Mouse (Mus musculus): Measurements from ENCODE around the gene Traf3ip2.

Gene Traf3ip2

DNA sequence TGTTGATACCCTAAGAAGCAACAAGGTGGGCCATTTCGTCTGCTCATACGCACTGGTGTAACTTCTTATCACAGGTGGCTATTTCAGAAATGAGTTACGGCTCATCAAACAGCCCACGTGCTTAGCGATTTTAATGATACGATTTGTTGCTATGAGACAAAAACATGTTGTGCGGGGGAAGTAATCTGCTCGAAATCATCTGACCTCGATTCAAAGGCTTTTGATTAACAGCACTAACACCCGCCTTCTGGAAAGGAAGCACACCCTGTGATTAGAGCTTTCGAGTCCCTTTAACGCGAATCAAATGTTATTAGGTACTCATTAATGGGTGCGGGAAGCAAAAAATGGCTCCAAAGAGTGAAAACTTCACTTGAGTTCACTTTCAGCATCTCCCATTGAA is 18.9 kb downstream of the Traf3ip2 start:
- DNase-seq (ENCODE audit: low read depth, low spot score): no peak

DNA sequence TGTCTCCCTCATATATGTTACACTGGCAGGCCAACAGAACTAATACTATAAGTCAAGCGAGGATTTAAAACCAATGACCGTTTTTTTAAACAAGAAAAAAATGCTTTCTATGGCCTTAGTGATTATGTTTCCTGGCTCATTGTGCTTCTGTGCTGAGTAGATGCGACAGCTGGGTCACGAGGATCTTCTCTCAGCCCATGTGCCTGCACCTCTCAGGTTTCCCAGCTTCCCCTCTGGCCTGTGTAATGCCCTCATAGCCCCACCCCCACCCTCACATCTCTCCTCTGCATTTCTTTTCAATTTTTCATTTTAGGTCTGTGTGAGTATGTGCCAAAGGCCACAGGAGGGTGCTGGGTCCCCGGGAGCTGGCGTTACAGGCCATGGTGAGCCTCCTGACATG is 20.6 kb downstream of the Traf3ip2 start:
- DNase-seq (ENCODE audit: low read depth, low spot score): no peak

DNA sequence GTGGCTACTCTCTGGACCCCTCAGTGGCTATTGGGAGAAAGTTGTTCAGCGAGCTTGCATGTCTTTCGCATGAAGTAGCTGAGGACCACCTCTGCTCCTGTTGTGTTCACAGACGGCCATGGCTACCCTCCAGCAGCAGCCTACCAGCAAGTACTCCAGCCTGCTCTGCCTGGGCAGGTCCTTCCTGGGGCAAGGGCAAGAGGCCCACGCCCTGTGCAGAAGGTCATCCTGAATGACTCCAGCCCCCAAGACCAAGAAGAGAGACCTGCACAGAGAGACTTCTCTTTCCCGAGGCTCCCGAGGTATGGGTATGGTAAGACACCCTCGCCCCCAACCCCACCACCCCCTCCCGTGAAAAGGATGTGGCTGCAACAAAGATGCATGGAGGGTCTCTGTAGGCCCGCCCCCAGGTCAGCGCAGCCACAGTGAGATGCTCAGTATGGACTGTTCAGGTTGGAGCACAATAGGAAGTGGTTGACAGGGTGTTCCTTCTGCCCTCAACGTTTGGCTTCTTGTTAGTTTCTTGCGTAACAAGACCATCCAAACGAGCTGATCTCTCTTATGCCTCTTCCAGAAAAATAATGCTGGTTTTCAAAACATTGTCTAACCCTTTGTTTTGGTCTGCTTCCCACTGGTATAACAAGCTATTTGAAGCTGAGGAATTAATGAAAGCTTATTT is 21.8 kb downstream of the Traf3ip2 start:
- DNase-seq (ENCODE audit: low read depth, low spot score): no peak

DNA sequence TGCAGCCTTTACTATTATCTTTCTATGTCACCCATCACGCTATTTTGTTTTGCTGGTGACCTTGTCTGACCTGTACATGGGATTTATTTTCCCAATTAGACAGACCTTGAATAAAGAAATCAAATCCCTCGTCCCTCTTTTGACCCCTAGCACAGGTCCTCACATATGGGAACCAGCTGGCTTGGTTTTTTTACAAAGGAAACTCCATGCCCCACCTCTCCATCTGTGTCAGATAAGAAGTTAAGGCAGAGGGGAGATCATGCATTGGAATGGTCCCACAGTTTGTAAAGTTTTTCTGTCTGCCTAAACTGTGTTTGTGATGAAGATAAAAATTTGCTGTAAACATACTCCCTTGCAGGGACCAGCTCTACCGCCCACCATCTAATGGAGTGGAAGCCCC is 26.1 kb downstream of the Traf3ip2 start:
- no peak for DNase-seq (ENCODE audit: low read depth, low spot score)

DNA sequence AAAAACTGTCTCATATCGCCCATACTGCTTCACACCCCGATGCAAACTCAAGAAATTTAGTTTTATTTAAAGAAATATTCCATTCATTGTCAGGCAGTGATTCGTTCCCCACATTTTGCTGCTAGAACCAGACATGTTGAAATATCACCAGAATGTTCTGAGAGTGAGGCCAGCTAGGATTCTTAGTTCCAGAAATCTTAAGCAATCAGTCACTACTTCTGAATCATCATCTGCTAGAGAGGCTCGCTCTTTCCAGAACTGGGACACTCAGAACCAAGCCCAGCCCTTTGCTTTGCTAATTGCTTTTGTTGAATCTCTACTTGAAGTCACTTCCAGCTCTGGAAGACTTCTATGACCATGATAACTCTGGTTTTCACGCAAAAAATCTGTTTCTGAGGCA is 27.0 kb downstream of the Traf3ip2 start:
- no peak for DNase-seq (ENCODE audit: low read depth, low spot score)

DNA sequence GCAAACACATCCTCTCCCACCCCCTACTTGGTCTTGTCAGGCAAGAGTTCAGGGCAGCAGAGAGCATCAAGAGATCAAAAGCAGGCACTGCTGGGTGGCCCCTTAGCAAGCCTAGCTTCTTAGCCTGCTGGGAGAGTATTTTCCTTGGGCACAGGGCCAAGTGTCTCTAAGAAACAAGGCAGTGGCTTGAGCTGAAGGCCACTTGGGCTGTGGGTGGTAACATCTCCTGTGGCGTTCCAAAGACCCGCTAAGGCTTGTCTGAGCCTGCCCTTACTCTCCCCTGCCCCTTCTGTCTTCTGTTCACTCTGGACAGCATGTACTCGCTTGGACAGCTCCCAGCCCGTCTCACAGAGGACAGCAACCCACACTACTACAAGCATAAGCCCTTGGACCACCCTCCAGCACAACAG is 28.1 kb downstream of the Traf3ip2 start:
- DNase-seq (ENCODE audit: low read depth, low spot score): peak; percentile 60

DNA sequence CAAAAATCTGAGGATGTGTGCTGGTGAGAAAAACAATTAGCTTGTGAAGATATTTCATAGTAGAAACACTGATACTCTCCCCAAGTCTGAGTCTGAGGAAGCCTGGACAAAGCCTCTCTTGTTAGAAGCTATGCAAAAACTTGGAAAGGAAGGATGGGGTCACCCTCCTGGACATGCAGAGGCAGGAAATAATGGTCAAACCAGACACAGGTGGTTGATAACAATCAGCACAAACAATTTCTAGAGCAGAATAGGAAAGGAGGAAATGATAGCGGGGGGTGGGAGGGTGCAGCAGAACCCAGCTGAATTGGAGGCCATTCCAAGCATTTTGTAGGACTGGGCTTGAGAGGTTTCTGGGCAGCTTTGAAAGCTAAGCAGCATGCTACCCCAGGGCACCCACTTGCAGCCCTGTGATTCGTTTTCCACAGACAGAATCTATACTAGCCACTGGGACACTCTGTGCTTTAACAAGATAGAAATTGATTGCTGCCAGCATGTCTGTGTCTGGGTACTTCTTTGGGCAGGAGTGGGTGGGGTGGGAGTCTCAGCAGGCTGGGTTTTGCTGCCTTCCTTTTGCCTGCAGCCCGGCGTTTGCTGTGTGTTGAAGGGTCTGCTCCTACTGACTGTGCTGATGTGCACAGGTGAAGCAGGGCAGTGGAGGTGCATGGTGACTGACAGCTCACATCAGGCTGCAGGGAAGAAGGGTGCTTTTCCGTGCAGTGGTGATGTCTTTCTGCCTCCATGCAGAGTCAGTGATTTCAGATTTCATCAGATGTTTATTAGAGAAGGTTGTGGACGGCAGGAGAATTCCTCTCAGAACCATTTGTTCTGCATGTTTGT is 33.3 kb downstream of the Traf3ip2 start:
- no peak for DNase-seq (ENCODE audit: low read depth, low spot score)

DNA sequence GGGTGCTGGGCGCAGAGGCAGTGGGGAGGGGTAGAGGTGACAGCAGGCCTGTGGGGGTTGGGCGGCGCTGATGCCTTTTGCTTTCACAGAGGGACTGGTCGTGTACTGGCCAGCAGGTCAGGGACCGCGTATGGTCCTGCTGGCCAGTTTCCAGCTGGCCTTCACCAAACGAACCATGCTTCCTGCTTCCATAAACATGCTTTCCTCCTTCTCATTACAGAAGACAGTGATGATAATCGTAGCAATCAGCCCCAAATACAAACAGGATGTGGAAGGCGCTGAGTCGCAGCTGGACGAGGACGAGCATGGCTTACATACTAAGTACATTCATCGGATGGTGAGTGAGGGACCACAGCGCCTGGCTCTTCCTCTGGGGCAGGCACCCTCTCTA is 33.9 kb downstream of the Traf3ip2 start:
- DNase-seq (ENCODE audit: low read depth, low spot score): no peak

DNA sequence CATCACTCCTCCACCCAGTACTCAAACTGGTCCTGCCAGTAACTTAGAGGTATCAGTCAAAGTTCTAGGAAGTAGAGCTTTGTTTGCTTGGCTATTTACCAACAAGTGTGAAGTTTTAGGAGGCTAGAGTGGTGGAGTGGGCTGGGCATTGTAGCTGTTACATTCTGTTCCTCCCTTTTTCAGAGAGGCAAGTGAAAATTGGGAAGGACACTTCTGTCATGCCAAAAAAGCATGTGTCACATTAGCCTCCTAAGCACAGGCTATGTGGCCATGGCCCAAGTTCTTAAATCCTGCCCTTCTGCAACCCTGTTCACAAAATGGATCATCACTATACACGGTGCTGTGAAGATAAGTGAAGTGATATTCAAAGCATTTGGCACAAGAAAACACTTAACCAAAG is 34.4 kb downstream of the Traf3ip2 start:
- no peak for DNase-seq (ENCODE audit: low read depth, low spot score)

DNA sequence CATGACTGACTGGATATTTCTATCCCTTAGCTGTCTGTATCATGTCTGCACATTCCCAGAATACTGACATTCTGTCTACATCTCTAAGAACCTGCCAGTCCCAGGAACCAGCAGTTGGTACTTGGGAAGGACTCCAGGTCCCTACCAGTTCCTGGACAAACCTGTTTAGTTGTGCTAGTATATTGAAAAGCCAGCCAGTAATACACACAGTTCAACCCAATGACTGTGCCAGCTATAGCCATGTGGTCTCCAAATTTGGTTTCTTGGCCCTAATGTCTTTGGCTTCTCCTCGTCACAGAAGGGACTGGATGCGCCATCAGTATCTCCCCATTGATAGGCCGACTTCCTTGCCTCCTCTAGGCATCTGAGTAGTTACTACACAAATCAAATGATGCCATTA is 35.5 kb downstream of the Traf3ip2 start:
- no peak for DNase-seq (ENCODE audit: low read depth, low spot score)

DNA sequence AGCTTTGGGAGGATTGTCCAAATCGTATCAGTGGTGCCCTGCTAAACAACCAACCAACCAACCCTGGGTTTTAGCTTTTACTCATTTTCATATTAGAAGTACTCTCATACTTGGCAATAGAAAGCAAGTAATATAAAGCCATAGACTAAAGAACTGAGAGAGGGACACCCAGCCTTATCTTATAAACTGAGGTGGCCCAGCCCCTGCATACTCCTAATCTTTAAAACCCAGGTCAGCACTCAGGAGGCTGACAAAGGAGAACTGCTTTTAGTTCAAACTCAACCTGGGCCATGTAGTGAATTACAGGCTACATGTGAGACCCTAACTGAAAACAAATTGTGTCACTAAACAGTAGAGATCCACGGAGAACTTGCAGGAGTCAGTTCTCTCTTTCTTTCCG is 36.8 kb downstream of the Traf3ip2 start:
- no peak for DNase-seq (ENCODE audit: low read depth, low spot score)

DNA sequence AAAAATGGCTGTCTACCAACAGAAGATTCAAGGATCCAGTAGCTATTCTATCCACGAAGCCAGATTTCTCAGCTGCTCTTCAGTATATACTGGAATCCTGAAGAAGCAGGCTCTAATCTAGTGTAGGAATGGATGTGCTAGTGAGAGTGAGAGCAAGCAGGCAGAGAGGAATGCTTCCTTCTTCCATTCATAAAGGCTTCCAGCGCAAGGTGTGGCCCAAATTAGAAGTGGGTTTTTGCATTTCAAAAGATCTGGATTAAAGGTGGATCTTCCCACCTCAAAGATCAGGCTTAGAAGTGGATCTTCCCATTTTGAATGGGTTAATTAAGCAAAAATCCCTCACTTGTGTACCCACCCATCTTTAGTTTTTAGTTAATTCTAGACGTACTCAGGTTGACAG is 37.6 kb downstream of the Traf3ip2 start:
- DNase-seq (ENCODE audit: low read depth, low spot score): peak; percentile 68

DNA sequence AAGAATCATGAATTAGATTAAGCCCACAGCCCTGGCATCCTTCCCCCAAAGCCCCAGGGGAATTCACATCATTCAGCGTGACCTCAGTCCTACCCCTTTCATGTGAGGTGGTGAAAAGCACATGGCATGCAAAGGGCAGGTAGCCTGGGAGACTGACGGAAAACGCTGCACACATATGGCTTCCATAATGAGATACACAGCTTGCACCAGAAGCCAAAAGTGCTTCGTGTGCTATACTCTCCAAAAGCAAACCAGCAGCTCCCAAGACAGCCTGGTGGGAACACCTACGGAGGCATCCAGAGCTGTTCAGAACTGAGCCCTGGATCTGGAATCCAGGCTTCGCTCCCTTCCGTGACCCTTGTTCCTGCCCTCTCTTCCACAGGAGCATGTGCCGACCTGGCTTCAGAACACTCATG is 41.3 kb downstream of the Traf3ip2 start:
- no peak for DNase-seq (ENCODE audit: low read depth, low spot score)

DNA sequence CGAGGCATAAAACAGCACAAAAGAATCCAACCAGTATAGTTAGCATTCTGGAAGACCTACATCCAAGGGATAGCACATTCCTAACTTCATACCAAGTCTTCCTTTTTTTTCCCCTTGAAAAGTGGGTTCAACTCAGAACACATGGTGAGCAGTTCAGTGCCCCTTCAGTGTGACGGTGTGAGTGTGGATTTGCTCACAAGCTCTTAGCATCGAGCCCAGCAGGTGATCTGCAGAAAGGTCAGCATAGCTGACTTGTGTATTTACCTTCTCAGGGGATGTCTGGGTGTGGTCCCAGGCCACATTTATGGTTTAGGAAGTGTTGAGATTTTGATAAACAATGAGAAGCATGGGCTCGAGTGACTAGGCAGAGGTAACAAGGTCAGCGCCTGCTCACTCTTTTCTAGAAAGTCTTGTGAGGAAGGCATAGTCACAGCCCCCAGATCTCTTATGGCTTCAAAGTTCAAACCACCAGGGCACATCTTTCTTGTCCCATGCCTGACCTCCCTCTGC is 46.2 kb downstream of the Traf3ip2 start:
- peak; percentile 75 for DNase-seq (ENCODE audit: low read depth, low spot score)

DNA sequence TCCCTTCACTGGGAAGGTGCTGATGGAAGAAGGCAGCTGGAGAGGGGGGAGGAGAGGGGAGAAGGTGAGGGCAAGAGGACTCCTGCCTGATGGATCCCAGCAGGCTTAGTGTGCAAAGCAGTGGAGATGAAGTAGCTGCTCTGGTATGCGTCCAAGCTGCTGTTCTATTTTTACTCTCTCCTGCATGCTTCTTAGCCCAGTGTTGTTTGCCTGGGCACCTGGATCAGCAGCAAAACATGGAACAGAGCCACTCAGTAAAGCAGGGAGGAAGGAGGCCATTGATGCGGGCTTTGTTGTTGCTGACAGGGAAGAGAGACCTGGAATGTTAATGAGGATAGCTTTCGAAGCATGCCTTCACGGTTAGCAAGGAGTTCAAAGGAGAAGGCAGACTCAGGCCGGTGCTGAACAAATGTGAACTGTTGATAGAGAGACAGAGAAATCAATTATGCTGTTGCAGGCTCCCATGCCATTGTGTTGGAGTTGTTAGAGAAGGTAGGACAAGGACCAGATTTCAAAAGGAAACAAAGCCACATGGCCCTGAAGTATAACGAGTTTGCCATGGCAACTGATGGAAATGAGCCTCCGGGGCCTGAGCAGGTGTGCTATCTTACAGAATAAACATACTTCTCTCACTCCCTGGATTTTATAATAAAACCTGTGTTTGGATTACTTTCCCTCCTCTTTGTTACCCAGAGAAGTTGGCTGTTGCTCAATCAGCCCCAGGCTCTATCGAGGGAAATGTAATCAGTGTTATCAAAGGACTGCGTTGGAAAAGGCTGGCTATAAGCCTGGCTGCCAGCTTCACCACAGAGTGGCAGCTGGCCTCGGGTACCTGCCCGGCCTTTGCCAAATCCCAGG is 46.9 kb downstream of the Traf3ip2 start:
- DNase-seq (ENCODE audit: low read depth, low spot score): peak; percentile 70

DNA sequence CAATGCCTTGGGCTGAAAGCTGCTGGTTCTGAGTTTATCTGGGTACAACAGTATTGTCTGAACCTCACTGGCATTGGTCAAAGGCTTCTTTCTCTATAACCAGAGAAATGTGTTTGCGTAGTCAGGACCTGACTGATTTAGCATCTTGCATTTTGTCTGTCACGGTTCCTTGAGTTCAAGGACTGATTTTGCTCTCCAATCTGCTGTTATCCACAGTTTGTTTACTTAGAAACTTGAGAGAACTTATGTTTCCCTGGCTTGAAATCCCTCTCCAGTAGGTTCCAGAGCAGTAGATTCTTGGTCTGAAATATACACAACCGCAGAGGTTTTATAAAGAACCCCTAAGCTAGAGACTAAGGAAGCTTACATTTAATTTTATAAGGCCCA is 47.5 kb downstream of the Traf3ip2 start:
- DNase-seq (ENCODE audit: low read depth, low spot score): no peak

DNA sequence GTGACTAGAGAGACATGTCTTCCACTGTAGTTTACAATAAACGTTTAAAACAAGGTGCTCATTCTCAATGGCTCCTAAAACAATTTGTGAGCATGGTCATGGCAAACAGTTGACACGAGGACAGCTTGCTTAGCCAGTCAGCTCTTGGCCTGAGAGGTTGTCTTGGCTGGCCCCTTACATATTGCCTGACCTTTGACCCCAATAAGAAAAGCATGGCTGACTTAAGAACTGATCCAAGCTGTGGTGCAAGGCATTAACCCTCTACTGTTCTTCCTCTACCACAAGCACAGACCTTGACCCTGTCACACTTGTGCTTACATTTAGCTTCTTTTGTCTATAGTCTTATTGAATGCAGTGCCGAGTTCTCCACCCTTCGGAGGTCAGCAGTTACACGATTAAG is 48.0 kb downstream of the Traf3ip2 start:
- no peak for DNase-seq (ENCODE audit: low read depth, low spot score)

DNA sequence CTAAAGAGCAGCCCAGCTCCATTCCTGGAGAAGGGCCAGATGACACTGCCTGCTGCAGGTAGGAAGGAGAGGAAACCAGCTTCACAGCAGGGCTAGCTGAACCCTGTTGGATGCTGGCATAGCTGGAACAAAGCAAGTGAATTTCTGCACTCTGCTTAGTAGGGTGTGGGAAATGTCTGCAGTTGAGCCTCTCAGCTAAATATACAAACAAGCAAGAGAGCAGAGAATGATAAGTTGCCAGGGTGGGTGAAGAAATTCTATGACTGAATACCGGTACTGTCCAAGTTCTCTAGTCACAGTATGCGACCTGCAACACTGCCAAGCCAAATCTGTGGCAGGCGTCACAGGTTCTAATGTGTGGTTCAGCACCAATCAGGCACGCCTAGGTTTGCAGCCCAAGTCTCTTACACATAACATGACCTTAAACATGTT is 52.4 kb downstream of the Traf3ip2 start:
- no peak for DNase-seq (ENCODE audit: low read depth, low spot score)

DNA sequence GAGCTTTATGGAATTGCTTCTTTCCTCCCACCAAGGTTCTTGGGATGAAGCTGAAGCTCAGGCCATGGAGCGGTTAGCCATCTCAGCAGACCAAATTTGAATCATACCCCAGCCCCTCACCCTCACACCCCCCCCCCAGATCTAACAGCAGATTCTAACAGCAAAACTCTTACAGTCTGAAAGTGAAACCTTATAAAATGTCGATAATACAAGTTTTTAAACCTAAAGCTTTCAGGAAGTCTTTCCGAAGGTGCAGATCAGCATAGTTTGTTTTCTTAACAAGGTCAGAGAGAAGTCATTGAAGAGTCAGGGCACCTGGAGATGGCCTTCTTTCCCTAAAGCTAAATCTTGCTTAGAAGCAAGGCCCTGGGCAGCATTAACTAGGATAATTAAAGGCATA is 53.3 kb downstream of the Traf3ip2 start:
- no peak for DNase-seq (ENCODE audit: low read depth, low spot score)

DNA sequence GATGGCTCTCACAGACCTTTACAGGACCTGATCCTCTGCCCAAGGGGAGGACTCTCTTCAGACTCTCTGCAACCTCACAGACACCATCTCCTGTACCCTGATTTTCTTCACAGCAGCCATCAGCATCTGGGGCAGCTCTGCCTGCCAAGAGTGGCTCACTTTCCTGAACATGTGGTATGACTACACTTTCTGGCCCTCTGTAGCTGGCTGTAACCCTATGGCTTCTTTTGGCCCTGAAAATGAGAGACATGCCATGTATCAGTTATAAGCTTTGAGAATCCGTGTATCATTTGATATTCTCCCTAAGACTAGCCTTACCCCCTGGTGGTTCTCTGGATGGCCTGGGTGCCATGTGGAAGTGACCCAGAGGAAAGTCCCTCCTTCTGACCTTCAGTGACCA is 58.7 kb downstream of the Traf3ip2 start:
- DNase-seq (ENCODE audit: low read depth, low spot score): no peak

DNA sequence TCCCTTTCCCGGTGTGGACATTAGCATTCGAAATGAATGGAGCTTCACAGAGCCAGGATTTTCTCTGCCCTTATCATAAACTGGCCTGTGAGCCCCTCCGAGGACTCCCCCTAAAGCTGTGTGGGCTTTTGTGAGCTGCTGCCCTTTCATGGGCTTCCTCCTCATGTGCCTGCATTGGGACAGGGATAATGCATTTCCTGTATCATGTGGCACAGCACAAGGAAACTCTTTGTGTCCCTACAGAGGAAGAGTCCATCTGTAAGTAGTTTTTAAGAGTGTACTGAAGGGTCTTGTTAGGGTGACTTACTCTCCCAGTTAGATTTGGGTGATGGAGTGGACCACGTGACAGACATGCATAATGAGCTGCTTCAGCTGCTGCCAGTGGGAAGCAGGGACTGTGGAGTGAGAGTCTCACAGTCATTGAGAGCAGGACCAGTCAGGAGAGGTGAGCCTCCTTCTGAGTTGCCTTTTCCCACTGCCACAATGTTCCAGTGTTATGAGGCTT is 59.9 kb downstream of the Traf3ip2 start:
- no peak for DNase-seq (ENCODE audit: low read depth, low spot score)

DNA sequence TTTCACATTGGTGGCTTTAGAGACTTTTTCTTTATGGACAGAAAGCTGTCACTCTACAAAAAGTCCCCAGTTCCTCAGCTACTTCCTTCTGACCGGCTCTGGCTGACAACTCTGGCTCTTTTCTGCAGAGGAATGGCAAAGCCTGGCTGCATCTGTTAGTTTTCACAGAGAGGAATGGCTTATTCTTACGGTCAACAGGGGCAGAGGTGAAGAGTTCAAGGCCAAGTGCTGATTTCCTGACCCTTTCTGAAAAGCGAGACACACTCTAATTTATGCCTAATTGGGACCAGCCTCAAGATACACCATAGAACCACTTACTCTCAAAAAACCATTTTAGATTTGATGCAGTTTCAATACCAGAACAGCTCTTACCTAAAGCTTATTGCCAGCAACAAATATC is 61.4 kb downstream of the Traf3ip2 start:
- DNase-seq (ENCODE audit: low read depth, low spot score): peak; percentile 65
